Mouse (Mus musculus): ENCODE measurements around the gene Tbx21.

Gene Tbx21

DNA sequence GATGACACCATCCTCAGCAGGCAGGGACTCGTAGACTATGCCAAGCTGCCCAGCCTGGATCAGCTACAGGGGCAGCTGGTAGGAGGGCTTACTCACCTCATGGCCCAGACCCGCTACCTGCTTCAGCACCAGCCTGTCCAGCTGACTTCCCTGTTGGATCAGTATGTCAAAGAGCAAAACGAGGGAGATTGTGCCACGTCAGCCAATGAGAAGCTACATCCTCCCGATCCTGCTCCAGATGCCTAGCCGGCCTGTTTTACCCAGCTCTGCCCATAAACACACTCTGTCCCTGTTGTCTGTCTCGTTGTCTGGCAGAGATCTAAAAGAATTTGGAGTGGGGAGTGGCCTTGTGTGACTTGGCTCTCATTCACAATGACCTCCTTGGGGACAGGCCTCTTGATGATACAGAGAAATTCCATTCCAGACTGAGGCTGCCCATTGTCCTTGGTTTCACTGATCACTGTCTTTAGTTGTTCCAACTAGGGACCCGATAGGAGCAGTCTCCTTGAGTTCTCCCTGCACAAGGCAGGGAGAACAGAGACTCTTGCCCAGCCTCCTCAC lies 67.0 kb downstream of the Tbx21 start:
- in situ Hi-C loops (cut with MboI; ENCODE audit: low sequenced_read_pairs), result no loop called here
